Mouse (Mus musculus) MEL (cell line): ENCODE results near the gene Hist1h2af. TPM values are rescaled to one million over a fixed set of nuclear protein-coding genes. Genes with fewer than 3 reads are reported as not detected.
"Not testable (repeated sequence)": the region's sequence is repeated elsewhere in the genome, so short reads cannot be mapped to it uniquely, and the experiment has no call there.

Source experiments
- DNase-seq: peaks from one replicate; pipeline ENCODE4 v3.0.0; 2011; ENCODE audit warnings: low read depth, low spot score
- H3K27ac ChIP-seq: 2 replicates; pipeline ENCODE4 v1.5.1; 2012; ENCODE audit warnings: low read depth, mild to moderate bottlenecking, control low read depth, low read length, moderate library complexity; ENCODE audit not compliant: control insufficient read depth
- H3K27me3 ChIP-seq, 2 experiments: fragments of 150-350 bp in 1 of 2; sonication (generic) in 1 of 2; 2 replicates each; pipeline ENCODE4 v1.6.1; 2012; ENCODE audit warnings: low read length in 2 of 2, mild to moderate bottlenecking in 2 of 2, improper control_type of control experiment in 1 of 2, moderate library complexity in 1 of 2; ENCODE audit not compliant: insufficient read depth in 2 of 2, control insufficient read depth in 1 of 2
- H3K36me3 ChIP-seq, 2 experiments: 2 replicates each; pipeline ENCODE4 v1.6.1; 2012 to 2014; ENCODE audit warnings: low read length in 2 of 2, improper control_type of control experiment in 1 of 2, inconsistent platforms in 1 of 2, mild to moderate bottlenecking in 1 of 2; ENCODE audit not compliant: insufficient read depth in 2 of 2, control insufficient read depth in 1 of 2
- H3K4me1 ChIP-seq, 2 experiments: fragments of 150-350 bp in 1 of 2; sonication (generic) in 1 of 2; 2 replicates each; pipeline ENCODE4 v1.6.1; 2012; ENCODE audit warnings: low read length in 2 of 2, improper control_type of control experiment in 1 of 2, mild to moderate bottlenecking in 1 of 2; ENCODE audit not compliant: insufficient read depth in 2 of 2, control insufficient read depth in 1 of 2
- H3K4me3 ChIP-seq, 2 experiments: fragments of 150-350 bp in 1 of 2; sonication (generic) in 1 of 2; 2 replicates each; pipeline ENCODE4 v1.5.1; 2012; ENCODE audit warnings: low read depth in 2 of 2, low read length in 2 of 2, mild to moderate bottlenecking in 2 of 2, moderate library complexity in 2 of 2, control low read depth in 1 of 2, improper control_type of control experiment in 1 of 2; ENCODE audit not compliant: control insufficient read depth in 1 of 2, insufficient read depth in 1 of 2
- H3K79me2 ChIP-seq: 2 replicates; pipeline ENCODE4 v1.6.1; 2012; ENCODE audit warnings: mild to moderate bottlenecking, low read length, moderate library complexity; ENCODE audit not compliant: control insufficient read depth, poor library complexity, insufficient read depth
- H3K9ac ChIP-seq: 2 replicates; pipeline ENCODE4 v1.6.1; 2012; ENCODE audit warnings: low read depth, mild to moderate bottlenecking, control low read depth, low read length, moderate library complexity; ENCODE audit not compliant: control insufficient read depth, poor library complexity, severe bottlenecking
- H3K9me3 ChIP-seq: fragments of 150-350 bp; sonication (generic); replicated peaks from 2 replicates; pipeline ENCODE4 v1.6.1; 2012; ENCODE audit warnings: mild to moderate bottlenecking, low read length, improper control_type of control experiment, moderate library complexity; ENCODE audit not compliant: insufficient read depth
- BHLHE40 ChIP-seq: IDR thresholded peaks from 2 replicates; pipeline ENCODE4 v1.6.1; 2012; ENCODE audit warnings: low read depth, mild to moderate bottlenecking, inconsistent platforms, low read length, improper control_type of control experiment, borderline replicate concordance
- E2F4 ChIP-seq: IDR thresholded peaks from 2 replicates; pipeline ENCODE4 v1.6.1; 2011; ENCODE audit warnings: low read depth, low read length, improper control_type of control experiment, borderline replicate concordance
- EP300 ChIP-seq, 2 experiments: IDR thresholded peaks; 2 replicates each; pipeline ENCODE4 v1.6.1; 2011; ENCODE audit warnings: improper control_type of control experiment in 2 of 2, low read length in 2 of 2, low read depth in 1 of 2, mild to moderate bottlenecking in 1 of 2
- GATA1 ChIP-seq: IDR thresholded peaks from 2 replicates; pipeline ENCODE4 v1.6.1; 2011; ENCODE audit warnings: low read depth, low read length, improper control_type of control experiment
- MAX ChIP-seq: IDR thresholded peaks from 2 replicates; pipeline ENCODE4 v1.6.1; 2011; ENCODE audit warnings: low read length, improper control_type of control experiment
- MYC ChIP-seq: IDR thresholded peaks from 2 replicates; pipeline ENCODE4 v1.6.1; 2011; ENCODE audit warnings: low read depth, mild to moderate bottlenecking, low read length, improper control_type of control experiment, moderate library complexity
- POLR2A ChIP-seq, 2 experiments: IDR thresholded peaks; 2 replicates each; pipeline ENCODE4 v1.6.1; 2011 to 2012; ENCODE audit warnings: low read length in 2 of 2, mild to moderate bottlenecking in 2 of 2, control low read depth in 1 of 2, improper control_type of control experiment in 1 of 2, low read depth in 1 of 2, moderate library complexity in 1 of 2; ENCODE audit not compliant: control insufficient read depth in 1 of 2, insufficient read depth in 1 of 2, poor library complexity in 1 of 2
- POLR2AphosphoS5 ChIP-seq: IDR thresholded peaks from 2 replicates; pipeline ENCODE4 v1.6.1; 2012; ENCODE audit warnings: low read depth, borderline replicate concordance, mild to moderate bottlenecking, inconsistent platforms, low read length, moderate library complexity, mixed read lengths
- TBP ChIP-seq: IDR thresholded peaks from 2 replicates; pipeline ENCODE4 v1.8.0; 2011; ENCODE audit warnings: low read depth, low read length, improper control_type of control experiment
- UBTF ChIP-seq: IDR thresholded peaks from 2 replicates; pipeline ENCODE4 v1.6.1; 2012; ENCODE audit warnings: low read depth, mild to moderate bottlenecking, inconsistent platforms, low read length, improper control_type of control experiment, moderate library complexity, borderline replicate concordance; ENCODE audit not compliant: insufficient read depth
- USF1 ChIP-seq: IDR thresholded peaks from 2 replicates; pipeline ENCODE4 v1.6.1; 2014; ENCODE audit warnings: low read depth, mild to moderate bottlenecking, inconsistent platforms, low read length, improper control_type of control experiment, moderate library complexity
- ZKSCAN1 ChIP-seq: IDR thresholded peaks from 2 replicates; pipeline ENCODE4 v1.6.1; 2012; ENCODE audit warnings: low read depth, mild to moderate bottlenecking, inconsistent platforms, low read length, improper control_type of control experiment, moderate library complexity
- polyA plus RNA-seq, 2 experiments: library from polyadenylated mRNA; stranded (reverse) in 1 of 2; unstranded in 1 of 2; fragments of >175 nt in 1 of 2; fragments of >200 nt in 1 of 2; gene quantifications; 2 replicates each; pipeline versions ENCODE4 v1.2.1 to v1.2.4; 2012; ENCODE audit warnings: low replicate concordance in 2 of 2, low read depth in 1 of 2; ENCODE audit not compliant: insufficient read length in 2 of 2, insufficient read depth in 1 of 2, missing spikeins in 1 of 2
- total RNA-seq: library from RNA; depleted of rRNA; stranded (reverse); fragments of 300-350 nt; gene quantifications from 2 replicates; pipeline ENCODE4 v1.2.3, GENCODE M21; 2012

Gene Hist1h2af
- total and polyA plus RNA-seq, 3 experiments, result 64.3 to 939 TPM; not detected in 1

DNA sequence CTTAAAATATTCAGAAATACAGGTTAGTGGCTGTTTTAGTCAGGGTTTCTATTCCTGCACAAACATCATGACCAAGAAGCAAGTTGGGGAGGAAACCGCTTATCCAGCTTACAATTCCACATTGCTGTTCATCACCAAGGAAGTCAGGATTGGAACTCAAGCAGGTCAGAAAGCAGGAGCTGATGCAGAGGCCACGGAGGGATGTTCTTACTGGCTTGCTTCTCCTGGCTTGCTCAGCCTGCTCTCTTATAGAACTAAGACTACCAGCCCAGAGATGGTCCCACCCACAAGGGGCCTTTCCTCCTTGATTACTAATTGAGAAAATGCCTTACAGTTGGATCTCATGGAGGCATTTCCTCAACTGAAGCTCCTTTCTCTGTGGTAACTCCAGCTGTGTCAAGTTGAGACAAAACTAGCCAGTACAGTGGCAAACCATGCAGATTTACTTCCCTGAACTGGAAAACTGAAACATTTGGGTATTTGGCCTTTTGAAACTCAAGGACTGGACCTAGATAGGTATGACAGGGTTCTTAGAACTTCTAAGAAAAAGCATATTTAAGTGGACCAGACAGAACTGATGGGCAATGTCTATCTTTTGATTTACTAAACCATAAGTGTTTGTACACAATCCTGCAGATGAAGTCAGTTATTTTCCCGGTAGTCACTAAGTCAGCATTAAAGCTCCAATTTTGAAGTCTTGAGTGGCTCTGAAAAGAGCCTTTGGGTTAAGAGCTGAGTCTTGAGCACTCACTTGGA, 8.7 kb downstream of the Hist1h2af start:
- peak overlapping the region; percentile 95 for H3K27ac ChIP-seq
- peak; percentile 87; the same call in 1 of the 2 replicates for TF ChIP-seq POLR2AphosphoS5
- TF ChIP-seq TBP, result peak; percentile 44; the same call in 1 of the 2 replicates
- peak overlapping the region; percentile 51 to 56 for H3K4me3 ChIP-seq
- peaks cover 0 to 20% of the 10 kb centered on the region in 2 experiments; a peak in 2 of 4 replicates for H3K36me3 ChIP-seq
- not testable (repeated sequence) for H3K79me2 ChIP-seq, H3K27me3 ChIP-seq, H3K9me3 ChIP-seq, H3K4me1 ChIP-seq
- H3K9ac ChIP-seq, result peak overlapping the region; percentile 87
- DNase-seq, result peak; percentile 82

DNA sequence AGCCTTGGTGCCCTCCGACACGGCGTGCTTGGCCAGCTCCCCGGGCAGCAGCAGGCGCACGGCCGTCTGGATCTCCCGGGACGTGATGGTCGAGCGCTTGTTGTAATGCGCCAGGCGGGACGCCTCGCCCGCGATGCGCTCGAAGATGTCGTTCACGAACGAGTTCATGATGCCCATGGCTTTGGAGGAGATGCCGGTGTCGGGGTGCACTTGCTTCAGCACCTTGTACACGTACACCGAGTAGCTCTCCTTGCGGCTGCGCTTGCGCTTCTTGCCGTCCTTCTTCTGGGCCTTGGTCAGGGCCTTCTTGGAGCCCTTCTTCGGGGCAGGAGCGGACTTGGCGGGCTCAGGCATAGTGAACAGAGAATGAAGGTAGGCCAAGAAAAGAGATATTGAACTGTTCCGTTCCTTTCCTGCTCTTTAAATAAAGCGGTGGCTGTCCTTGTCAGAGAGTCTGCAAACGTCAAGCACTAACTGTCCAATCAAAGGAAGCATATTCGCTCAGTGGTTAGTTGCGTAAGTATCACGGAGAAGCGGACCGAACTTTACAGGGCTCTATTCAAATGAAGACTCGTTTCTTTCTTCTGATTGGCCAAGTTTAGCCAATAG, 9.4 kb downstream of the Hist1h2af start, which contains the start of gene Hist1h2bh:
Gene Hist1h2bh (minus strand): TSS at position 394 of the 609 bp plus-strand sequence.
- H3K4me3 ChIP-seq, result peak within 1 kb of the TSS; percentile 47 to 56
- peak; percentile 94; the same call in 1 of the 2 replicates for TF ChIP-seq UBTF
- TF ChIP-seq POLR2A (IDR thresholded peaks at IDR 0.05; ENCODE audit: control insufficient read depth in 1 of 2, insufficient read depth in 1 of 2, low read depth in 1 of 2, low read length in 2 of 2, poor library complexity in 1 of 2), result peak; percentile 97 to 99
- TF ChIP-seq TBP, result peak; percentile 100
- 0 out of 2 replicates have a peak, but pooled peaks have one; percentile 10 for TF ChIP-seq GATA1
- peak; percentile 94; the same call in 1 of the 2 replicates for TF ChIP-seq POLR2AphosphoS5
- H3K9ac ChIP-seq, result peak within 1 kb of the TSS; percentile 87
- peak within 1 kb of the TSS; percentile 99 for H3K27ac ChIP-seq
- H3K9me3 ChIP-seq, H3K4me1 ChIP-seq, H3K79me2 ChIP-seq, H3K27me3 ChIP-seq: not testable (repeated sequence)
- peak; percentile 99 for DNase-seq
- H3K36me3 ChIP-seq, result peaks cover 0 to 18% of the 10 kb centered on the region in 2 experiments; a peak in 2 of 4 replicates

DNA sequence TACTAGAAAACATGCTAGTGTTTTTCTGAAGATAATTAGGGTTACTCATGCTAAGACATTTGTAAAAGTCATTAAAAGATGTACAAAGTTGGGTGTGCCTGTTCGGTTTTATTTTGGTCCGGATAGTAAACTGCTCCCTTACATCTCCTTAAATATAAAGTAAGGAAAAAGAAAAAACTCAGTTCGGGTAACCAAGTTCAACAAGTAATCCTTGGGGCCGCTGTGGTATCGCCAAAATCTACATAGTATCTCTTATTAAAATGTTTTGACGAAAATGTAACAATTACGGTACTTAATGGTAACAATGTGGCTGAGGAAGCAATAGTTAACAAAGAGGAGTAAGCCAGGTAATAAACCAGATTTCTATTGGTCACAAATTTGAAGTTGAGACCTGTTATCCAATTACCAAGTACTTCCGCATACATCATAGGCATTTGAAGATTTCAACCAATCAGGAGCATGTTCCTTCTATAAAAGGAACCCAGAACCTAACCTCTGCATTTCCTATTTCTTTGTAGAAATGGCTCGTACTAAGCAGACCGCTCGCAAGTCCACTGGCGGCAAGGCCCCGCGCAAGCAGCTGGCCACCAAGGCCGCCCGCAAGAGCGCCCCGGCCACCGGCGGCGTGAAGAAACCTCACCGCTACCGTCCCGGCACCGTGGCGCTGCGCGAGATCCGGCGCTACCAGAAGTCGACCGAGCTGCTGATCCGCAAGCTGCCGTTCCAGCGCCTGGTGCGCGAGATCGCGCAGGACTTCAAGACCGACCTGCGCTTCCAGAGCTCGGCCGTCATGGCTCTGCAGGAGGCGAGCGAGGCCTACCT, 10.5 kb downstream of the Hist1h2af start, which contains the start of gene Hist1h3f:
Gene Hist1h3f (plus strand): TSS at position 88 of the 822 bp plus-strand sequence.
- peak within 1 kb of the TSS; percentile 99 for H3K27ac ChIP-seq
- TF ChIP-seq POLR2A (IDR thresholded peaks at IDR 0.05; ENCODE audit: control insufficient read depth in 1 of 2, insufficient read depth in 1 of 2, low read depth in 1 of 2, low read length in 2 of 2, poor library complexity in 1 of 2) (peak; percentile 97 to 99), POLR2AphosphoS5 (peak; percentile 99; the same call in 1 of the 2 replicates), BHLHE40 (no peak), UBTF (peak; percentile 95; the same call in 1 of the 2 replicates), EP300 (IDR thresholded peaks at IDR 0.05; ENCODE audit: low read depth in 1 of 2, low read length in 2 of 2) (no peak), TBP (peak; percentile 99), GATA1 (no peak), MAX (no peak), MYC (no peak), USF1 (no peak), E2F4 (no peak), ZKSCAN1 (no peak)
- H3K4me1 ChIP-seq, result peaks cover 2 to 6% of the 10 kb centered on the region in 2 experiments; a peak in 3 of 4 replicates
- peak; percentile 96 for DNase-seq
- H3K36me3 ChIP-seq, result peaks cover 0 to 23% of the 10 kb centered on the region in 2 experiments; a peak in 2 of 4 replicates
- no peaks in the 10 kb centered on the region for H3K9me3 ChIP-seq
- peak within 1 kb of the TSS; percentile 87 for H3K9ac ChIP-seq
- no peaks in the 10 kb centered on the region for H3K27me3 ChIP-seq
- no peaks in the 10 kb centered on the region for H3K79me2 ChIP-seq
- H3K4me3 ChIP-seq, result peak within 1 kb of the TSS; percentile 47 to 56
